Mouse (Mus musculus): ENCODE measurements around the gene Ptprg. TPM values are rescaled to one million over a fixed set of nuclear protein-coding genes. Genes with fewer than 3 reads are reported as not detected.

Gene Ptprg
- polyA plus RNA-seq, 1 experiment from 2014 or later = 30.1 TPM

Other genes with a start within 250 kb of the Ptprg start
- 0.92 and 1.5 TPM in 2 replicates for gene Gm3839, start 196.8 kb upstream of the Ptprg start, polyA plus RNA-seq (2015; fragmentation: Nextera tagmentation; extraction: Ambion mirVana)